ENCODE assay signal across 7 mouse cellular contexts in the genomic region with DNA sequence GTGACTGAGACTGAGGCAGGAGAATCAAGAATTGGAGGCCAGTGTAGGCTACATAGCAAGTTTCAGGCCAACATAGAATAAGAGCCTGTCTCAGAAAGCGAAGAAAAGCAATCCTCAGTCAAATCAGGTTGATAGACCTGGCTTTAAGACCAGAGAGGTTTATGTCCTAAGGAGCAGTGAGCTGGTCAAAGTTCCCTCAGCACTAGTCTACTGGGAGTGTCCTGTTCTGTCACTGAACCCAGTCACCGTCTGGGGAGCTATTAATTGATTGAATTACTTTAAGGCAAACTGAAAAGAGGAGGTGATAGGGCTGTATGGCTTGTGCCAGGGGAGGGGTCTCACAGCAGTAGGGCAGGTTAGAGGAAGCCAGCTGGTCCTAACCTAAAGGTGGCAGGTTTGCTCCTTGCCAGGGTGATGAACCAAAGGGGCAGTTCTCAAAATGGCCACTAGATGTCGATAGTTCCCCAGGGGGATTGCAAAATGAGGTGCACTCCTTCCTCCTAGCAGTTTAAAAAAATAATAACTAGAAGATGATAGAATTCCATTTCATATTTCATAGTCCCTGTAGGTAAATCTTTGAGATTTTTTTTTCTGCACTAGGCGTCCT. TPM values are rescaled to one million over a fixed set of nuclear protein-coding genes. Genes with fewer than 3 reads are reported as not detected.
A peak's percentile ranks its signal among the peaks of the same experiment; 100 is the strongest.
DNase-seq lines count a peak whose midpoint lies in the region; ATAC-seq and TF ChIP-seq lines count a peak whose summit lies in the region.

No protein-coding gene starts in this region.

- TF ChIP-seq CTCF in small intestine, adult 2 months (IDR thresholded peaks at IDR 0.05; ENCODE audit: extremely low read depth, insufficient read length, insufficient replicate concordance, low read depth, low read length) = peak; percentile 99; the same call in 1 of the 2 replicates

- peaks cover 36% of the 10 kb centered on the region for H3K36me3 ChIP-seq in heart, embryonic 16.5 days (ENCODE audit: control insufficient read depth, insufficient read depth)
- H3K36me3 ChIP-seq in small intestine, adult 2 months (ENCODE audit: control insufficient read depth, insufficient read depth, low read length) = peaks cover 56% of the 10 kb centered on the region

- DNase-seq in CD8-positive naive resting alpha-beta T cell, adult 2 months (ENCODE audit: low read depth in 2 of 2, low spot score in 2 of 2) = peak; percentile 79 to 87
- peak; percentile 76 for DNase-seq in MN1 (ENCODE audit: low spot score)
- peak; percentile 80 for DNase-seq in cerebellum, adult 9-10 months
- peak; percentile 75 for DNase-seq in layer of hippocampus, adult 11-12 months (ENCODE audit: low spot score)
- peak; percentile 87 for DNase-seq in lung, postnatal 10 days

- WGBS in heart, embryonic 16.5 days = 41% methylated on average over 4 of the region's 4 CpGs
- WGBS in small intestine, adult 2 months = 24% methylated on average over 4 of the region's 4 CpGs

- peak; percentile 37; the same call in 1 of the 2 replicates for ATAC-seq in heart, embryonic 16.5 days (replicated peaks; ENCODE audit: extremely low read depth, insufficient read depth, low FRiP score)

- no peaks in the 10 kb centered on the region for H3K4me1 ChIP-seq in heart, embryonic 16.5 days (ENCODE audit: control insufficient read depth, insufficient read depth, low read length)
- peaks cover 10% of the 10 kb centered on the region for H3K4me1 ChIP-seq in small intestine, adult 2 months (ENCODE audit: control insufficient read depth, insufficient read depth, insufficient read length, low read length)

- no peaks in the 10 kb centered on the region for H3K27me3 ChIP-seq in heart, embryonic 16.5 days (ENCODE audit: control insufficient read depth, insufficient read depth, low read length)
- H3K27me3 ChIP-seq in small intestine, adult 2 months (ENCODE audit: control insufficient read depth, insufficient read depth, low read length) = no peaks in the 10 kb centered on the region

- TF ChIP-seq POLR2A in small intestine, adult 2 months (IDR thresholded peaks at IDR 0.05; ENCODE audit: low read depth, low read length) = no peak

- H3K27ac ChIP-seq in heart, embryonic 16.5 days (ENCODE audit: low read length) = no peak overlapping the region
- H3K27ac ChIP-seq in small intestine, adult 2 months (ENCODE audit: insufficient read depth, low read depth, low read length) = peak overlapping the region; percentile 72

- H3K4me2 ChIP-seq in heart, embryonic 16.5 days (ENCODE audit: low read depth, low read length) = no peak overlapping the region

- no peaks in the 10 kb centered on the region for H3K9me3 ChIP-seq in heart, embryonic 16.5 days (replicated peaks; ENCODE audit: control insufficient read depth, low read length)

- H3K4me3 ChIP-seq in heart, embryonic 16.5 days (ENCODE audit: low read length) = no peak overlapping the region
- no peak overlapping the region for H3K4me3 ChIP-seq in small intestine, adult 2 months (ENCODE audit: low read depth, low read length)

- no peak overlapping the region for H3K9ac ChIP-seq in heart, embryonic 16.5 days (ENCODE audit: low read length)

RNA-seq across cellular contexts. Expression of a gene that starts 8.3 kb away (rescaled TPM):
- 52.1 and 62.3 TPM in 2 replicates for polyA plus RNA-seq in heart, embryonic 16.5 days (2015; fragmentation: Nextera tagmentation; extraction: Ambion mirVana)
- 21.2 and 36.0 TPM in 2 replicates for polyA plus RNA-seq in small intestine, adult 2 months (2012; rRNA removed)

RNA-seq across cellular contexts. Expression of a gene that starts 38.6 kb away (rescaled TPM):
- 1.9 and 4.7 TPM in 2 replicates for polyA plus RNA-seq in heart, embryonic 16.5 days (2015; fragmentation: Nextera tagmentation; extraction: Ambion mirVana)
- polyA plus RNA-seq in small intestine, adult 2 months (2012; rRNA removed) = 24.9 and 58.2 TPM in 2 replicates

RNA-seq across cellular contexts. Expression of a gene that starts 46.7 kb away (rescaled TPM):
- polyA plus RNA-seq in heart, embryonic 16.5 days (2015; fragmentation: Nextera tagmentation; extraction: Ambion mirVana) = 149 and 156 TPM in 2 replicates
- 12.4 and 23.4 TPM in 2 replicates for polyA plus RNA-seq in small intestine, adult 2 months (2012; rRNA removed)
